16 mouse cellular contexts compared by ENCODE assay signal in the genomic region with DNA sequence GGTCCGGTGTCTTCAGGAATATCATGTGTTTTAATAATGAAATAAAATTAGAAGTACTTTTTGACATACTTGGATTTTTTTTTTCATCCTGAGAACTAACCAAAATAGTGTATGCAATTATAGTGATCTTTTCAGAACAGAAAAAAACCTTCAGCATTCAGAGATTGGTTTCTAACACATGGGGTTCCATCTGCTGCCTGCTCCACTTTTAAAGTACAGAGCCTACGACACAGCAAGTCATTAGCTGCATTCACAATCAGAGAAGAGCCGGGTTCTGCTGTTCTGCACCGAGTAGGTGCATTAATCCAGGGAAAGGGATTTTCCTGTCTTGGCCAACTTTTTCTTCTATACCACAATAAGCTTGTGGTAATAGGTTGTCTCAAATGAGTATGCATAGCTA.
DNase-seq lines count a peak whose midpoint lies in the region; ATAC-seq lines count a peak whose summit lies in the region.
"Had no signal": no experiment of that assay in that cellular context is flagged by ENCODE, and none has a peak within 500 bp of the region (broad histone marks: within the 10 kb centered on the region; RNA-seq: fewer than 3 reads in every experiment).

No protein-coding gene starts in this region.

- intact Hi-C loops in left cerebral cortex, postnatal 14 days (cut with DNase I), result no loop called here

- no peak overlapping the region for H3K4me3 ChIP-seq in liver, embryonic 12.5 days
- H3K4me3 ChIP-seq: embryonic facial prominence, embryonic 12.5 days; heart, embryonic 13.5 days; left cerebral cortex, adult 2 months; lung, embryonic 15.5 days had no signal

- 75% methylated on average over 4 of the region's 4 CpGs for WGBS in liver, embryonic 12.5 days (ENCODE audit: insufficient replicate concordance)

- no peak for ATAC-seq in liver, embryonic 12.5 days
- no peak for ATAC-seq in granulocyte monocyte progenitor cell, adult 5-6 weeks (replicated peaks; ENCODE audit: poor library complexity, severe bottlenecking)

- no peaks in the 10 kb centered on the region for H3K4me1 ChIP-seq in liver, embryonic 12.5 days
- H3K4me1 ChIP-seq: embryonic facial prominence, embryonic 12.5 days; heart, embryonic 13.5 days; lung, embryonic 15.5 days had no signal

- H3K27me3 ChIP-seq in liver, embryonic 12.5 days (replicated peaks), result no peaks in the 10 kb centered on the region
- H3K27me3 ChIP-seq: embryonic facial prominence, embryonic 12.5 days; heart, embryonic 13.5 days; lung, embryonic 15.5 days had no signal

- H3K9me3 ChIP-seq in liver, embryonic 12.5 days (replicated peaks), result no peaks in the 10 kb centered on the region
- H3K9me3 ChIP-seq: embryonic facial prominence, embryonic 12.5 days; heart, embryonic 13.5 days; lung, embryonic 15.5 days had no signal

- no peak overlapping the region for H3K9ac ChIP-seq in liver, embryonic 12.5 days
- H3K9ac ChIP-seq: embryonic facial prominence, embryonic 12.5 days; heart, embryonic 13.5 days; lung, embryonic 15.5 days had no signal

- H3K36me3 ChIP-seq in liver, embryonic 12.5 days, result no peaks in the 10 kb centered on the region
- H3K36me3 ChIP-seq: embryonic facial prominence, embryonic 12.5 days; heart, embryonic 13.5 days; lung, embryonic 15.5 days had no signal

- no peak overlapping the region for H3K27ac ChIP-seq in liver, embryonic 12.5 days
- H3K27ac ChIP-seq: embryonic facial prominence, embryonic 12.5 days; heart, embryonic 13.5 days; left cerebral cortex, adult 2 months; lung, embryonic 15.5 days had no signal

- peak; percentile 6 to 13 for DNase-seq in frontal cortex, postnatal 10 days (ENCODE audit: low spot score in 2 of 2)
- DNase-seq in layer of hippocampus, adult 8-10 months (ENCODE audit: low spot score in 2 of 2), result peak; percentile 54 to 66
- peak; percentile 43 to 54 for DNase-seq in left cerebral cortex, postnatal 14 days (ENCODE audit: low spot score in 2 of 2)
- peak; percentile 4 for DNase-seq in right cerebral cortex, postnatal 4 days
- DNase-seq in liver, result no peak
- DNase-seq: cerebellum, adult 11 months; cerebellum, postnatal 25 days; gastrocnemius, postnatal 10 days; midbrain, embryonic 14.5 days; thymus, adult 2 months had no signal

- no peak overlapping the region for H3K4me2 ChIP-seq in liver, embryonic 12.5 days
- H3K4me2 ChIP-seq: embryonic facial prominence, embryonic 12.5 days; heart, embryonic 13.5 days; lung, embryonic 15.5 days had no signal
